Mouse (Mus musculus): ENCODE results near the gene Olfr418.
"Not testable (repeated sequence)": the region's sequence is repeated elsewhere in the genome, so short reads cannot be mapped to it uniquely, and the experiment has no call there.

Gene Olfr418

GRCm38 (mm10) chr1:173265701-173266100 is at the start of gene Olfr418:
Olfr418 (plus strand) TSS chr1:173266001.
- DNase-seq = no peak

GRCm38 (mm10) chr1:173216481-173216880 is 49.3 kb upstream of the Olfr418 start:
- DNase-seq = no peak

GRCm38 (mm10) chr1:173227081-173227480 is 38.7 kb upstream of the Olfr418 start, which contains the start of gene Fcer1a:
Fcer1a (minus strand) TSS chr1:173227214.
- no peak for DNase-seq

- not testable (repeated sequence) for DNase-seq
Measured at GRCm38 (mm10) chr1:173237004-173237403, 28.8 kb upstream of the Olfr418 start.

- no peak for DNase-seq
Measured at GRCm38 (mm10) chr1:173249888-173250287, 15.9 kb upstream of the Olfr418 start.

- DNase-seq = no peak
Measured at GRCm38 (mm10) chr1:173277677-173278076, 11.9 kb downstream of the Olfr418 start, which contains the start of gene Mptx2. Mptx2 (minus strand) TSS chr1:173277777.

GRCm38 (mm10) chr1:173302795-173303194 is 37.0 kb downstream of the Olfr418 start:
- not testable (repeated sequence) for DNase-seq

GRCm38 (mm10) chr1:173313535-173314050 is 47.8 kb downstream of the Olfr418 start:
- not testable (repeated sequence) for DNase-seq

GRCm38 (mm10) chr1:173315725-173316124 is 49.9 kb downstream of the Olfr418 start:
- DNase-seq = no peak

GRCm38 (mm10) chr1:173317925-173318477 is 52.2 kb downstream of the Olfr418 start:
- DNase-seq = no peak

- DNase-seq = no peak
Measured at GRCm38 (mm10) chr1:173321593-173322248, 55.9 kb downstream of the Olfr418 start.

GRCm38 (mm10) chr1:173322249-173322627 is 56.4 kb downstream of the Olfr418 start:
- DNase-seq = no peak
